ENCODE assay signal across 10 mouse cellular contexts in the genomic region with DNA sequence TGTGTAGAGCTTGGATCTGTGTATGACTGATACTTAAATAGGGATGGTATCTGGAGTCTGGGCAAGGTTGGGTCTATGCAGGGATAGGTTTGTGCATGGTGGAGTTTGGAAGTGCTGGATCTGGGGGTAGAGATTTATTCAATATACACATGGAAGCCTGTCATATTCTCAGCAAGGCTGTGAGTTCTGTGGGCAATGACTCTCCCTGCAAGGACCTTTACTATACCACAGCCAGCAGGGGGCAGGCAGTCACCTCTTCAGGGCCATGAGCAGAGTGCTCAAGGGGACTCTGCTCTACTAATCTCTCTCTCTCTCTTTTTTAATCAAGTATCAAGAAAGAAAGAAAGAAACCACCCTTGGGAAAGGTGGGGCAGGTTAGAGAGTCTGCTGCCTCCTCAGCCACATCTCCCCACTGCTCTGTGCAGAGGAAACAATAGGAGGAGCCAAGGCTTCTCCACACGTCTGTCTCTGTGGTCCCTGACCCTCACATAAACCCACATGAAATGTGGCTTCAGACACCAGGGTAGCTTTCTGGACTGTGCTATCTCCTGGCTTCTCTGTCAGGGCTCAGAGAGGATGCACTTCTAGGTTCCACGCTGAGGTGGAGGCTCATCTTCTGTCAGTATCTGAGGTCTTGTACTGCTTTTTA. TPM values are rescaled to one million over a fixed set of nuclear protein-coding genes. Genes with fewer than 3 reads are reported as not detected.
DNase-seq lines count a peak whose midpoint lies in the region; ATAC-seq lines count a peak whose summit lies in the region.
"Had no signal": no experiment of that assay in that cellular context is flagged by ENCODE, and none has a peak within 500 bp of the region (broad histone marks: within the 10 kb centered on the region; RNA-seq: fewer than 3 reads in every experiment).

No protein-coding gene starts in this region.

- 28% methylated on average over 2 of the region's 2 CpGs for WGBS in limb, embryonic 11.5 days
- WGBS in midbrain, embryonic 15.5 days: 35% methylated on average over 2 of the region's 2 CpGs

- no peak overlapping the region for H3K9ac ChIP-seq in limb, embryonic 11.5 days (ENCODE audit: low read length)
- H3K9ac ChIP-seq in midbrain, embryonic 15.5 days: no peak overlapping the region
- H3K9ac ChIP-seq: embryonic facial prominence, embryonic 12.5 days had no signal

- no peaks in the 10 kb centered on the region for H3K36me3 ChIP-seq in limb, embryonic 11.5 days (ENCODE audit: control insufficient read depth, insufficient read depth, low read length)
- H3K36me3 ChIP-seq in midbrain, embryonic 15.5 days (replicated peaks): no peaks in the 10 kb centered on the region
- H3K36me3 ChIP-seq: embryonic facial prominence, embryonic 12.5 days had no signal

- no peaks in the 10 kb centered on the region for H3K27me3 ChIP-seq in limb, embryonic 11.5 days (ENCODE audit: control insufficient read depth, insufficient read depth, low read length)
- no peaks in the 10 kb centered on the region for H3K27me3 ChIP-seq in midbrain, embryonic 15.5 days (replicated peaks)
- H3K27me3 ChIP-seq: embryonic facial prominence, embryonic 12.5 days had no signal

- no peak overlapping the region for H3K4me2 ChIP-seq in limb, embryonic 11.5 days (ENCODE audit: low read depth, severe bottlenecking)
- H3K4me2 ChIP-seq in midbrain, embryonic 15.5 days: no peak overlapping the region
- H3K4me2 ChIP-seq: embryonic facial prominence, embryonic 12.5 days had no signal

- no peak overlapping the region for H3K27ac ChIP-seq in limb, embryonic 11.5 days (replicated peaks; ENCODE audit: low read depth, low read length)
- no peak overlapping the region for H3K27ac ChIP-seq in midbrain, embryonic 15.5 days
- H3K27ac ChIP-seq: embryonic facial prominence, embryonic 12.5 days had no signal

- H3K4me3 ChIP-seq in limb, embryonic 11.5 days (ENCODE audit: low read depth, low read length): no peak overlapping the region
- no peak overlapping the region for H3K4me3 ChIP-seq in midbrain, embryonic 15.5 days
- H3K4me3 ChIP-seq: embryonic facial prominence, embryonic 12.5 days had no signal

- H3K4me1 ChIP-seq in limb, embryonic 11.5 days (ENCODE audit: control insufficient read depth, insufficient read depth, low read length): no peaks in the 10 kb centered on the region
- no peaks in the 10 kb centered on the region for H3K4me1 ChIP-seq in midbrain, embryonic 15.5 days
- H3K4me1 ChIP-seq: embryonic facial prominence, embryonic 12.5 days had no signal

- 0 out of 2 replicates have a peak, but pooled peaks have one; percentile 39 for ATAC-seq in limb, embryonic 11.5 days (ENCODE audit: insufficient number of reproducible peaks, low FRiP score, low TSS enrichment, low read depth)
- peak; percentile 83; the same call in 1 of the 2 replicates for ATAC-seq in midbrain, embryonic 15.5 days (replicated peaks)

- peak; percentile 48 for DNase-seq in right cerebral cortex, adult 18-20 months
- DNase-seq in right cerebral cortex, postnatal 36 days (ENCODE audit: low spot score in 2 of 2): no peak
- peak; percentile 14 for DNase-seq in cerebellum, adult 9-10 months
- DNase-seq in frontal cortex, postnatal 14 days (ENCODE audit: low spot score in 2 of 2): peak; percentile 18 to 46
- DNase-seq in kidney, adult 11 months: peak; percentile 51
- peak; percentile 76 for DNase-seq in limb, embryonic 11.5 days (ENCODE audit: low spot score)
- peak; percentile 41 for DNase-seq in telencephalon, adult 2 months (ENCODE audit: low read depth, low spot score)

- H3K9me3 ChIP-seq in limb, embryonic 11.5 days (ENCODE audit: control insufficient read depth, low read length): no peaks in the 10 kb centered on the region
- H3K9me3 ChIP-seq in midbrain, embryonic 15.5 days: no peaks in the 10 kb centered on the region
- H3K9me3 ChIP-seq: embryonic facial prominence, embryonic 12.5 days had no signal

RNA-seq across cellular contexts. Expression of gene Slc9a3, which starts 24.4 kb away (rescaled TPM):
- polyA plus RNA-seq in limb, embryonic 11.5 days (2014; fragmentation: Nextera tagmentation; extraction: Ambion mirVana): 0.04 TPM in 1 of 2 replicates, not detected in the other
- polyA plus RNA-seq in midbrain, embryonic 15.5 days (2015; fragmentation: Nextera tagmentation; extraction: Ambion mirVana): 0.26 TPM in 1 of 2 replicates, not detected in the other
- polyA plus RNA-seq: embryonic facial prominence, embryonic 12.5 days; stomach, embryonic 14.5 days had no signal

RNA-seq across cellular contexts. Expression of gene Cep72, which starts 34.7 kb away (rescaled TPM):
- polyA plus RNA-seq in limb, embryonic 11.5 days (2014; fragmentation: Nextera tagmentation; extraction: Ambion mirVana): 23.4 and 24.4 TPM in 2 replicates
- 7.6 and 9.0 TPM in 2 replicates for polyA plus RNA-seq in midbrain, embryonic 15.5 days (2015; fragmentation: Nextera tagmentation; extraction: Ambion mirVana)

Comparison
In these comparisons a context has a peak if more than half of its experiments do, and no peak if none do; other contexts are left out.
1. DNase-seq: peak in right cerebral cortex, adult 18-20 months (single experiment), cerebellum, adult 9-10 months (single experiment), frontal cortex, postnatal 14 days (2 of 2), kidney, adult 11 months (single experiment), limb, embryonic 11.5 days (single experiment) and telencephalon, adult 2 months (single experiment); none in right cerebral cortex, postnatal 36 days (0 of 2).